Mouse (Mus musculus) CH12.LX (cell line): ENCODE data around the gene Tmem206. TPM values are rescaled to one million over a fixed set of nuclear protein-coding genes. Genes with fewer than 3 reads are reported as not detected.

Experiments used
- DNase-seq: peaks from one replicate; pipeline ENCODE4 v3.0.0-alpha.2; 2013; ENCODE audit errors: extremely low read depth
- H3K27ac ChIP-seq: 2 replicates; pipeline ENCODE4 v1.5.1; 2012; ENCODE audit warnings: low read depth, mild to moderate bottlenecking, control low read depth, moderate library complexity; ENCODE audit not compliant: insufficient read depth
- H3K27me3 ChIP-seq: replicated peaks from 2 replicates; pipeline ENCODE3; 2012; ENCODE audit warnings: inconsistent platforms
- H3K36me3 ChIP-seq, 2 experiments: replicated peaks in 1 of 2; 2 replicates each; pipeline versions ENCODE3 to v1.6.1; 2012; ENCODE audit warnings: inconsistent platforms in 1 of 2, low read length in 1 of 2, mild to moderate bottlenecking in 1 of 2, mixed read lengths in 1 of 2, moderate library complexity in 1 of 2; ENCODE audit not compliant: control insufficient read depth in 1 of 2, insufficient read depth in 1 of 2
- H3K4me1 ChIP-seq, 2 experiments: 2 replicates each; pipeline ENCODE4 v1.6.1; 2012; ENCODE audit warnings: inconsistent platforms in 1 of 2, moderate library complexity in 1 of 2; ENCODE audit not compliant: insufficient read depth in 2 of 2, control insufficient read depth in 1 of 2
- H3K4me2 ChIP-seq: 2 replicates; pipeline ENCODE4 v1.6.1; 2012; ENCODE audit warnings: low read depth, mild to moderate bottlenecking, control low read depth; ENCODE audit not compliant: poor library complexity, insufficient read depth, severe bottlenecking
- H3K4me3 ChIP-seq, 3 experiments: fragments of 150-350 bp in 1 of 3; sonication (generic) in 1 of 3; replicated peaks in 1 of 3; 2 replicates each; pipeline versions ENCODE3 to v1.5.1; 2011 to 2012; ENCODE audit warnings: low read depth in 2 of 3, low read length in 2 of 3, mild to moderate bottlenecking in 2 of 3, moderate library complexity in 2 of 3, control low read depth in 1 of 3, improper control_type of control experiment in 1 of 3, inconsistent platforms in 1 of 3, mixed read lengths in 1 of 3; ENCODE audit not compliant: poor library complexity in 1 of 3
- H3K79me2 ChIP-seq: replicated peaks from 2 replicates; pipeline ENCODE4 v1.6.1; 2012; ENCODE audit warnings: mild to moderate bottlenecking, moderate library complexity; ENCODE audit not compliant: control insufficient read depth, poor library complexity, insufficient read depth, severe bottlenecking; ENCODE audit errors: extremely low read depth
- H3K9ac ChIP-seq: 2 replicates; pipeline ENCODE4 v1.6.1; 2012; ENCODE audit warnings: low read depth, mild to moderate bottlenecking, control low read depth, moderate library complexity; ENCODE audit not compliant: insufficient read depth
- H3K9me3 ChIP-seq: replicated peaks from 2 replicates; pipeline ENCODE3; 2012; ENCODE audit warnings: low read length, inconsistent platforms, mixed read lengths
- BHLHE40 ChIP-seq: IDR thresholded peaks from 2 replicates; pipeline ENCODE4 v1.6.1; 2011; ENCODE audit warnings: mild to moderate bottlenecking, low read depth, low read length, improper control_type of control experiment
- CTCF ChIP-seq, 2 experiments: IDR thresholded peaks in 1 of 2; conservative IDR thresholded peaks in 1 of 2; 2 replicates each; pipeline ENCODE4 v1.5.1; 2011 to 2012; ENCODE audit warnings: low read depth in 2 of 2, low read length in 2 of 2, improper control_type of control experiment in 1 of 2, inconsistent platforms in 1 of 2, mild to moderate bottlenecking in 1 of 2, moderate library complexity in 1 of 2
- E2F4 ChIP-seq: IDR thresholded peaks from 2 replicates; pipeline ENCODE4 v1.6.1; 2011; ENCODE audit warnings: low read depth, low read length, improper control_type of control experiment; ENCODE audit not compliant: insufficient replicate concordance
- EP300 ChIP-seq: IDR thresholded peaks from 2 replicates; pipeline ENCODE4 v1.6.1; 2011; ENCODE audit warnings: low read length, improper control_type of control experiment
- ETS1 ChIP-seq: conservative IDR thresholded peaks from 2 replicates; pipeline ENCODE4 v1.6.1; 2012; ENCODE audit warnings: low read depth, mild to moderate bottlenecking, inconsistent platforms, low read length, improper control_type of control experiment, moderate library complexity
- GABPA ChIP-seq: IDR thresholded peaks from 2 replicates; pipeline ENCODE4 v1.6.1; 2012; ENCODE audit warnings: low read depth, low read length, improper control_type of control experiment, inconsistent platforms; ENCODE audit not compliant: insufficient replicate concordance
- HCFC1 ChIP-seq: IDR thresholded peaks from 2 replicates; pipeline ENCODE4 v1.6.1; 2012; ENCODE audit warnings: low read depth, mild to moderate bottlenecking, inconsistent platforms, low read length, improper control_type of control experiment
- NELFE ChIP-seq: IDR thresholded peaks from 2 replicates; pipeline ENCODE4 v1.6.1; 2011; ENCODE audit warnings: low read depth, low read length, improper control_type of control experiment
- NRF1 ChIP-seq: IDR thresholded peaks from 2 replicates; pipeline ENCODE4 v1.6.1; 2014; ENCODE audit warnings: low read depth, mild to moderate bottlenecking, inconsistent platforms, low read length, improper control_type of control experiment, moderate library complexity
- POLR2A ChIP-seq: IDR thresholded peaks from 2 replicates; pipeline ENCODE4 v1.6.1; 2011; ENCODE audit warnings: low read depth, mild to moderate bottlenecking, improper control_type of control experiment, low read length
- TBP ChIP-seq: conservative IDR thresholded peaks from 2 replicates; pipeline ENCODE4 v1.6.1; 2011; ENCODE audit warnings: low read depth, low read length, improper control_type of control experiment
- UBTF ChIP-seq: IDR thresholded peaks from 2 replicates; pipeline ENCODE4 v1.6.1; 2012; ENCODE audit warnings: low read depth, mild to moderate bottlenecking, inconsistent platforms, low read length, improper control_type of control experiment, moderate library complexity
- USF1 ChIP-seq: IDR thresholded peaks from 2 replicates; pipeline ENCODE4 v1.6.1; 2014; ENCODE audit warnings: low read depth, mild to moderate bottlenecking, inconsistent platforms, low read length, improper control_type of control experiment
- ZC3H11A ChIP-seq: IDR thresholded peaks from 2 replicates; pipeline ENCODE4 v1.6.1; 2012; ENCODE audit warnings: low read depth, mild to moderate bottlenecking, inconsistent platforms, low read length, improper control_type of control experiment
- ZMIZ1 ChIP-seq: IDR thresholded peaks from 2 replicates; pipeline ENCODE4 v1.6.1; 2012; ENCODE audit warnings: low read depth, mild to moderate bottlenecking, inconsistent platforms, low read length, improper control_type of control experiment
- ZNF384 ChIP-seq: IDR thresholded peaks from 2 replicates; pipeline ENCODE4 v1.6.1; 2012; ENCODE audit warnings: low read depth, low read length, improper control_type of control experiment, inconsistent platforms
- dilution Hi-C: fragments of 300-500 bp; cut with MboI; formaldehyde crosslinking; loops from 2 replicates; pipeline ENCODE4 v1.14.3; 2020; ENCODE audit warnings: low sequenced_read_pairs; ENCODE audit not compliant: extremely low pct_unique_long_range_greater_than_20kb, extremely low pct_ligation_motif_present
- in situ Hi-C: fragments of 300-500 bp; cut with MboI; formaldehyde crosslinking; loops from 3 replicates; pipeline ENCODE4 v1.14.3; 2019; ENCODE audit warnings: low sequenced_read_pairs, low pct_ligation_motif_present, low pct_unique_long_range_greater_than_20kb, mixed read lengths
- polyA plus RNA-seq: library from polyadenylated mRNA; unstranded; fragments of >175 nt; gene quantifications from 2 replicates; pipeline ENCODE4 v1.2.1, GENCODE M21; 2012; ENCODE audit warnings: low read depth; ENCODE audit not compliant: insufficient read length
- total RNA-seq, 2 experiments: library from RNA; depleted of rRNA; stranded (reverse); fragments of 300-350 nt in 1 of 2; fragments of >200 nt in 1 of 2; gene quantifications; 2 replicates each; pipeline ENCODE4 v1.2.3; 2012 to 2014

Tmem206 gene
- total and polyA plus RNA-seq, 3 experiments, result 13.1 to 16.4 (median 15.4) TPM

GRCm38 (mm10) chr1:191375644-191375998, 49.9 kb downstream of the Tmem206 start:
- no peaks in the 10 kb centered on the region for H3K27me3 ChIP-seq
- no peak for TF ChIP-seq BHLHE40
- TF ChIP-seq, all 38 proteins: peak for 0
- Histone ChIP-seq H3K27ac (no peak overlapping the region), H3K9me3 (no peaks in the 10 kb centered on the region), H3K9ac (no peak overlapping the region), H3K4me2 (no peak overlapping the region), H3K4me1 (no peaks in the 10 kb centered on the region), H3K4me3 (no peak overlapping the region), H3K79me2 (peaks cover 34% of the 10 kb centered on the region), H3K36me3 (peaks cover 6 to 26% of the 10 kb centered on the region in 2 experiments)
- in situ Hi-C loops, result no loop called here
- dilution Hi-C loops, result no loop called here
- DNase-seq, result no peak

- peaks cover 7 to 17% of the 10 kb centered on the region in 2 experiments for H3K4me1 ChIP-seq
- dilution Hi-C loops (no loop called here), in situ Hi-C loops (no loop called here)
- H3K27me3 ChIP-seq, result no peaks in the 10 kb centered on the region
- H3K4me2 ChIP-seq, result no peak overlapping the region
- no peak overlapping the region for H3K4me3 ChIP-seq
- H3K9ac ChIP-seq, result no peak overlapping the region
- DNase-seq, result no peak
- H3K27ac ChIP-seq, result no peak overlapping the region
- TF ChIP-seq ZNF384, result 0 out of 2 replicates have a peak, but pooled peaks have one; percentile 9
- no peak for TF ChIP-seq TBP
- H3K36me3 ChIP-seq, result peaks cover 4 to 20% of the 10 kb centered on the region in 2 experiments
- H3K9me3 ChIP-seq, result no peaks in the 10 kb centered on the region
- peaks cover 52% of the 10 kb centered on the region for H3K79me2 ChIP-seq
These were observed 52.4 kb downstream of the Tmem206 start for GRCm38 (mm10) chr1:191378080-191378479.

GRCm38 (mm10) chr1:191380843-191381242, 55.1 kb downstream of the Tmem206 start:
- Histone ChIP-seq H3K4me2 (no peak overlapping the region), H3K4me3 (no peak overlapping the region), H3K27ac (no peak overlapping the region), H3K79me2 (peaks cover 54% of the 10 kb centered on the region), H3K9ac (no peak overlapping the region)
- in situ Hi-C loops, result no loop called here
- no peak for DNase-seq
- no peak for TF ChIP-seq NRF1
- no peak for TF ChIP-seq ETS1
- no peak for TF ChIP-seq GABPA
- no peak for TF ChIP-seq NELFE
- no peak for TF ChIP-seq ZC3H11A
- TF ChIP-seq ZMIZ1, result no peak
- TF ChIP-seq E2F4, result no peak
- no peak; the same call in 1 of the 2 replicates for TF ChIP-seq ZNF384
- TF ChIP-seq USF1, result no peak
- no peak for TF ChIP-seq UBTF
- TF ChIP-seq POLR2A, result no peak
- no peak for TF ChIP-seq CTCF (conservative IDR thresholded peaks at IDR 0.05 in 1 of 2, IDR thresholded peaks at IDR 0.05 in 1 of 2; ENCODE audit: low read depth in 2 of 2, low read length in 2 of 2)
- TF ChIP-seq EP300, result no peak
- no peak for TF ChIP-seq HCFC1
- TF ChIP-seq, all 38 proteins: peak for 0
- H3K27me3 ChIP-seq, result no peaks in the 10 kb centered on the region
- peaks cover 14 to 31% of the 10 kb centered on the region in 2 experiments for H3K4me1 ChIP-seq
- no peaks in the 10 kb centered on the region for H3K9me3 ChIP-seq
- dilution Hi-C loops, result no loop called here
- peaks cover 4 to 16% of the 10 kb centered on the region in 2 experiments for H3K36me3 ChIP-seq
